Mouse (Mus musculus) midbrain, embryonic 16.5 days (tissue): Measurements from ENCODE around the gene Nom1. TPM values are rescaled to one million over a fixed set of nuclear protein-coding genes. Genes with fewer than 3 reads are reported as not detected.
A peak's percentile ranks its signal among the peaks of the same experiment; 100 is the strongest.

ENCODE experiments used
- ATAC-seq: fragments of 200-750 bp; cut with Nextera tagmentation; 2 replicates; pipeline ENCODE4 v1.8.0; 2017; ENCODE audit warnings: moderate TSS enrichment
- H3K27ac ChIP-seq: fragments of 300-500 bp; sonication (generic); 2 replicates; pipeline ENCODE4 v1.5.1; 2014; ENCODE audit warnings: mild to moderate bottlenecking, low read length, mixed read lengths
- H3K27me3 ChIP-seq: fragments of 300-500 bp; sonication (generic); 2 replicates; pipeline ENCODE4 v1.6.1; 2014; ENCODE audit warnings: low read depth, low read length, mixed read lengths; ENCODE audit not compliant: control insufficient read depth, insufficient read depth
- H3K36me3 ChIP-seq: fragments of 300-500 bp; sonication (generic); 2 replicates; pipeline ENCODE4 v1.6.1; 2014; ENCODE audit warnings: mild to moderate bottlenecking, low read length, moderate library complexity, mixed read lengths; ENCODE audit not compliant: control insufficient read depth, insufficient read depth
- H3K4me1 ChIP-seq: fragments of 300-500 bp; sonication (generic); 2 replicates; pipeline ENCODE4 v1.6.1; 2014; ENCODE audit warnings: mild to moderate bottlenecking, low read length, mixed read lengths; ENCODE audit not compliant: control insufficient read depth, insufficient read depth
- H3K4me2 ChIP-seq: fragments of 300-500 bp; sonication (generic); 2 replicates; pipeline ENCODE4 v1.6.1; 2014; ENCODE audit warnings: mild to moderate bottlenecking, low read length, mixed read lengths
- H3K4me3 ChIP-seq: fragments of 300-500 bp; sonication (generic); 2 replicates; pipeline ENCODE4 v1.5.1; 2014; ENCODE audit warnings: low read depth, mild to moderate bottlenecking, low read length, moderate library complexity, mixed read lengths
- H3K9ac ChIP-seq: fragments of 300-500 bp; sonication (generic); 2 replicates; pipeline ENCODE4 v1.6.1; 2014; ENCODE audit warnings: low read depth, low read length, mixed read lengths
- H3K9me3 ChIP-seq: fragments of 300-500 bp; sonication (generic); replicated peaks from 2 replicates; pipeline ENCODE4 v1.6.1; 2014; ENCODE audit warnings: mild to moderate bottlenecking, low read length, mixed read lengths; ENCODE audit not compliant: control insufficient read depth, poor library complexity, severe bottlenecking
- WGBS: fragments of 180-500 bp; shearing (Covaris S2); extraction: QIAGEN DNeasy Blood & Tissue Kit; methylation state at CpG from one replicate; pipeline ENCODE4 v1.1.7; 2014; 5-methylcytosine and 5-hydroxymethylcytosine counted together
- polyA plus RNA-seq: library from polyadenylated mRNA; unstranded; fragments of >200 nt; fragmentation: Nextera tagmentation; extraction: Ambion mirVana; gene quantifications from 2 replicates; pipeline ENCODE4 v1.2.1, GENCODE M21; 2015

Nom1 gene
- polyA plus RNA-seq, 1 experiment from 2014 or later, result 21.1 TPM

- H3K4me1 ChIP-seq, result peaks cover 6% of the 10 kb centered on the region; the same call in 1 of the 2 replicates
- peaks cover 51% of the 10 kb centered on the region for H3K27me3 ChIP-seq
- H3K36me3 ChIP-seq, result no peaks in the 10 kb centered on the region
- H3K4me3 ChIP-seq, result peak overlapping the region; percentile 30
- H3K9ac ChIP-seq, result no peak overlapping the region; the same call in 1 of the 2 replicates
- ATAC-seq, result no peak
- H3K4me2 ChIP-seq, result peak overlapping the region; percentile 56
- no peak overlapping the region for H3K27ac ChIP-seq
- no peaks in the 10 kb centered on the region for H3K9me3 ChIP-seq
- under 1% methylated on average over 17 of the region's 17 CpGs for WGBS
Measured at GRCm38 (mm10) chr5:29468351-29469065, 34.0 kb downstream of the Nom1 start.

GRCm38 (mm10) chr5:29469501-29469900 lies 35.0 kb downstream of the Nom1 start:
- Histone ChIP-seq H3K4me3 (no peak overlapping the region), H3K27me3 (peaks cover 53% of the 10 kb centered on the region), H3K4me1 (peaks cover 6% of the 10 kb centered on the region; the same call in 1 of the 2 replicates), H3K4me2 (no peak overlapping the region), H3K27ac (no peak overlapping the region), H3K9ac (no peak overlapping the region), H3K36me3 (no peaks in the 10 kb centered on the region), H3K9me3 (no peaks in the 10 kb centered on the region)
- 4% methylated on average over 4 of the region's 4 CpGs for WGBS
- ATAC-seq, result no peak

- H3K4me1 ChIP-seq, result peaks cover 6% of the 10 kb centered on the region; the same call in 1 of the 2 replicates
- WGBS, result 3% methylated on average over 5 of the region's 5 CpGs
- no peaks in the 10 kb centered on the region for H3K36me3 ChIP-seq
- no peak for ATAC-seq
- H3K9me3 ChIP-seq, result no peaks in the 10 kb centered on the region
- H3K9ac ChIP-seq, result no peak overlapping the region
- peaks cover 59% of the 10 kb centered on the region for H3K27me3 ChIP-seq
- no peak overlapping the region for H3K27ac ChIP-seq
- no peak overlapping the region for H3K4me2 ChIP-seq
- no peak overlapping the region for H3K4me3 ChIP-seq
Measured at GRCm38 (mm10) chr5:29470271-29470670, 35.8 kb downstream of the Nom1 start.

GRCm38 (mm10) chr5:29470851-29471394 lies 36.5 kb downstream of the Nom1 start:
- no peak for ATAC-seq
- no peaks in the 10 kb centered on the region for H3K36me3 ChIP-seq

GRCm38 (mm10) chr5:29471396-29471795 lies 36.9 kb downstream of the Nom1 start:
- no peaks in the 10 kb centered on the region for H3K36me3 ChIP-seq
- H3K9ac ChIP-seq, result no peak overlapping the region
- H3K4me2 ChIP-seq, result no peak overlapping the region
- H3K27me3 ChIP-seq, result peaks cover 61% of the 10 kb centered on the region
- under 1% methylated on average over 11 of the region's 11 CpGs for WGBS
- H3K4me1 ChIP-seq, result peaks cover 6% of the 10 kb centered on the region; the same call in 1 of the 2 replicates
- H3K27ac ChIP-seq, result no peak overlapping the region
- H3K4me3 ChIP-seq, result no peak overlapping the region
- H3K9me3 ChIP-seq, result no peaks in the 10 kb centered on the region
- no peak for ATAC-seq

More at GRCm38 (mm10) chr5:29470851-29471394, 36.5 kb downstream of the Nom1 start:
- Histone ChIP-seq H3K4me1 (peaks cover 6% of the 10 kb centered on the region; the same call in 1 of the 2 replicates), H3K27ac (no peak overlapping the region), H3K4me2 (no peak overlapping the region), H3K9ac (no peak overlapping the region), H3K9me3 (no peaks in the 10 kb centered on the region), H3K4me3 (no peak overlapping the region), H3K27me3 (peaks cover 60% of the 10 kb centered on the region)
- 1% methylated on average over 20 of the region's 20 CpGs for WGBS

- no peak overlapping the region for H3K27ac ChIP-seq
- 1% methylated on average over 22 of the region's 22 CpGs for WGBS
Measured at GRCm38 (mm10) chr5:29471855-29472665, 37.6 kb downstream of the Nom1 start.

GRCm38 (mm10) chr5:29473551-29474245 lies 39.2 kb downstream of the Nom1 start:
- H3K27ac ChIP-seq, result no peak overlapping the region
- H3K4me3 ChIP-seq, result no peak overlapping the region
- H3K4me1 ChIP-seq, result peaks cover 12% of the 10 kb centered on the region
- WGBS, result under 1% methylated on average over 35 of the region's 35 CpGs
- H3K9me3 ChIP-seq, result no peaks in the 10 kb centered on the region
- no peak overlapping the region for H3K9ac ChIP-seq
- no peaks in the 10 kb centered on the region for H3K36me3 ChIP-seq
- H3K27me3 ChIP-seq, result peaks cover 62% of the 10 kb centered on the region
- H3K4me2 ChIP-seq, result no peak overlapping the region
- ATAC-seq, result no peak

More at GRCm38 (mm10) chr5:29471855-29472665, 37.6 kb downstream of the Nom1 start:
- H3K9ac ChIP-seq, result no peak overlapping the region
- no peaks in the 10 kb centered on the region for H3K36me3 ChIP-seq
- no peak overlapping the region for H3K4me3 ChIP-seq
- no peaks in the 10 kb centered on the region for H3K9me3 ChIP-seq
- H3K27me3 ChIP-seq, result peaks cover 59% of the 10 kb centered on the region
- no peak for ATAC-seq
- H3K4me2 ChIP-seq, result no peak overlapping the region
- H3K4me1 ChIP-seq, result peaks cover 6% of the 10 kb centered on the region; the same call in 1 of the 2 replicates

GRCm38 (mm10) chr5:29474246-29474960 lies 39.9 kb downstream of the Nom1 start:
- Histone ChIP-seq H3K9me3 (no peaks in the 10 kb centered on the region), H3K36me3 (no peaks in the 10 kb centered on the region), H3K4me2 (no peak overlapping the region), H3K27ac (no peak overlapping the region), H3K4me1 (peaks cover 12% of the 10 kb centered on the region), H3K27me3 (peaks cover 66% of the 10 kb centered on the region), H3K4me3 (no peak overlapping the region), H3K9ac (no peak overlapping the region)
- no peak for ATAC-seq
- 1% methylated on average over 35 of the region's 35 CpGs for WGBS
